Mouse (Mus musculus) layer of hippocampus, adult 18-20 months (tissue): Measurements from ENCODE around the gene Rtn1. TPM values are rescaled to one million over a fixed set of nuclear protein-coding genes. Genes with fewer than 3 reads are reported as not detected.
"Not testable (repeated sequence)": the region's sequence is repeated elsewhere in the genome, so short reads cannot be mapped to it uniquely, and the experiment has no call there.

ENCODE experiments used
- DNase-seq, 2 experiments: peaks; one replicate each; pipeline ENCODE4 v3.0.0; 2022; ENCODE audit warnings: low spot score in 2 of 2
- total RNA-seq, 2 experiments: library from RNA; stranded (reverse); gene quantifications; 2 replicates each; pipeline ENCODE4 v1.2.3; 2021

Rtn1 gene
- total RNA-seq, 2 experiments from 2014 or later: 1,418 to 1,485 TPM

- no peak for DNase-seq
Observed at GRCm38 (mm10) chr12:72326087-72326486, 82.8 kb downstream of the Rtn1 start.

- no peak for DNase-seq
Observed at GRCm38 (mm10) chr12:72325025-72325424, 83.8 kb downstream of the Rtn1 start.

DNA sequence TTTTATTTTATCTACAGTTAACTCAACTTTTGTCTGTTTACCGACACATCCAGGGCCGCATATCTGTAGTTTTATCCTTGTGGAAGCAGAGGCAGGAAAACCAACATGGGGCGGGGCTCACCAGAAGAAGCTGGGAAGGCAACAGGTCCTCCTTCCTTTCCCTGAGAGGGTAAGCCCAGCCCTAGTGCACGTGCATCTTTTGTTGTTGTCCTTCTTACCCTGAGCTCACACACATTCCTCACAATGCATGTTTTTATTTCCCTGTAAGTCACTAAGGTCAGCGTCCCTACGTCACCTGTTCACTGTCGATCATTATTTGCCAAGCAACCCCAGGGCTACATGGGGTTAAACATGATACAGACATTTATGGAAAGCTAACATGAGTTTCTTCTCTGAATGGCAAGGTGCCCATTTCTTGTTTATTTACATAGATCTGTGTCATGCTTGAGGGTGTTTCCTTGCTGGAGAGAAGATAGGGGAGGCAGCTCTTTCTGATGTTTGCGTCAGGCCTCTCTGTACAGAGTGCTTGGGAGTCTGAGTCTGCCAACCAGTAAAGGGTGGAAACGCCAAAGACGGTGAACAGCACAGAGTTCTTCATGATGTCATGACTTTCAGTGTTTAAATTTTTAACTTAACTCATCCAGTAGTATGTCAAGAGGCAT, 84.5 kb downstream of the Rtn1 start:
- DNase-seq: no peak

- DNase-seq: no peak
Observed at GRCm38 (mm10) chr12:72323778-72324177, 85.1 kb downstream of the Rtn1 start.

DNA sequence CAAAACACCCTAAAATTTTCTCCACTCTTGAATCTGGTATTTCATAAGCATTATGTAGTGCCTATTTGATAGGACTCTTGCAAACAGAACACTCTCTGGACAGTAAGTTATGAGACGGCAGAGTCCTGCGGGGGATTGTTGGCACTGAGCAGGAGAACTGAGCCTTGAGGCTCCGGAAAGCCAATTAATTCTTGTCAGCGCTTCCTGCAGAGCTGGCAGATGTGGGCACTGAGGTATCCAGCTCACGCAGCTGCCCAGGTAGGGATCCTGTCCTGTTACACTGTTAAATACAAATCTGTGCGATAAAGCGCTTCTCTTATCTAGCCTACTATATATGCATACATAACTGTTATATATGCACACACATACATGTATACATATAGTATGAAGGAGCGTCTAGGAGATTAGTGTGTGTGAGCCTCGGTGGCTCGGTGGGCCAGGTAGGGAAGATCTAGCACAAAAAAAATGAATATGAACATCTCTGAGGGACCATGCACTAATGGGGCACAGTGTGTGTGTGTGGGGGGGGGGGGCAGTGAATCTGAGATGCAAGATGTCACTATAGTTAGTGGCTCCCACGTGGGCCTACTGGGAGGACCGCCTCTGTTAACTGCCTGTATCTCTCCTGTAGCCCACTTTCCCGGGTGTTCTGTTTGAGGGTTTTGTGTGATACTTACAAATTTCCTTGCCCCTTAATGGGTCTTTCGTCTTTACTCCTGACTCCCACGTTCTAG, 93.0 kb downstream of the Rtn1 start:
- no peak for DNase-seq

GRCm38 (mm10) chr12:72310818-72311217, 98.0 kb downstream of the Rtn1 start:
- DNase-seq: no peak

GRCm38 (mm10) chr12:72308506-72308905, 100.3 kb downstream of the Rtn1 start:
- no peak for DNase-seq

DNA sequence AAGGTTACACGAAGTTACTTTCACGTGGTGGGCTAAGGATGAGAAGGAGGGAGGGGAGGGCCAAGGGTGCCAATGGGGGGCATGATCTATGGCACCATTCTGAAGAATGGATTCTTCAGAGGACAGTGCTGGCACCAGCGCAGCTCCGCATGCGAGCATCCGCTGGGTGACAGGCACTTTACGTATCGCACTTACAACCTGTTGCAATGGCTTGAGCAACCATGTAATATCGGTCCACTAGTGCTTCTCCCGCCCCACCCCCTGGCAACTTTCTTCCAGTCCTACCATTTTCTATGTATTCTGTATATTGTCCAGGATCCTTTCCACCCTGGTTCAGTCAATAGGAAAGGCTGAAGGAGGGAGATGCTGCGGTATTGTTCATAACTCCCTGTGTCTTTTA, 102.6 kb downstream of the Rtn1 start:
- no peak for DNase-seq

DNA sequence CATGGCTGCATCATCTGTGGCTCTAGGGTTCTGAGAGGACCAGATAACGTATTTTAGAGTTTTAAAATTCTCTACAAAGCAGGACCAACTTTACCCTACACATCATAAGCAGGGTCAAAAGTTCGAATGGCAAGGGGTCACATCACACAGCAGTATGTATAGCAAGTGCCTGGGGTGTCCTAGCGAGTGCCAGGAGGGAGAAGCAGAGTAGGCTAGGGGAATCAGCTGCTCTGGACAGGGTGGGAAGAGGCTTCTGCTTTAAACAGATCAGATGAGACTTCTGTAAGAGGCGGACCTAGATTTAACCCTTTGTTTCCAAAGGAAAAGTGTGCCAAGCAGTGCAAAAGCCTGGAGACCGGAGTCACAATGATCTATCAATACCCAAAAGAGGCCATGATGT, 103.4 kb downstream of the Rtn1 start:
- DNase-seq: no peak

GRCm38 (mm10) chr12:72304985-72305384, 103.9 kb downstream of the Rtn1 start:
- DNase-seq: peak in 1 of 2 experiments; percentile 42

DNA sequence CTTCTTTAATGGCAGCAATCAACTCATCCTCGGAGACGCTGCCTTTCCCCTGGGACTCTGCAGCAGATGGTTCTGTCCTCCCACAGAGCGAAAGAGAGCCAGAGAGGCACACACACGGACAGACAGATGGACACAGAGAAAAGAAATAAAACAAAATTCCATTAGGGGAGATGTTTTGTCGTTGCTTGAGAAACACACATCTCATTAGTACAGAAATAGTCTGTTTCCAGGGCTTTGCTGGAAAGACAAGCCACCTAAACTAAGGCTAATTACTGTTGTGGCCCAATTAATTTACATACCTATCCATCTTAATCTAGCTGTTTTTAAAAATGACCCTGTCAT, 104.5 kb downstream of the Rtn1 start:
- DNase-seq: peak in 1 of 2 experiments; percentile 52

- DNase-seq: no peak
Observed at GRCm38 (mm10) chr12:72303624-72304346, 105.1 kb downstream of the Rtn1 start.

GRCm38 (mm10) chr12:72301431-72301830, 107.4 kb downstream of the Rtn1 start:
- DNase-seq: no peak

- no peak for DNase-seq
Observed at GRCm38 (mm10) chr12:72300971-72301370, 107.9 kb downstream of the Rtn1 start.

DNA sequence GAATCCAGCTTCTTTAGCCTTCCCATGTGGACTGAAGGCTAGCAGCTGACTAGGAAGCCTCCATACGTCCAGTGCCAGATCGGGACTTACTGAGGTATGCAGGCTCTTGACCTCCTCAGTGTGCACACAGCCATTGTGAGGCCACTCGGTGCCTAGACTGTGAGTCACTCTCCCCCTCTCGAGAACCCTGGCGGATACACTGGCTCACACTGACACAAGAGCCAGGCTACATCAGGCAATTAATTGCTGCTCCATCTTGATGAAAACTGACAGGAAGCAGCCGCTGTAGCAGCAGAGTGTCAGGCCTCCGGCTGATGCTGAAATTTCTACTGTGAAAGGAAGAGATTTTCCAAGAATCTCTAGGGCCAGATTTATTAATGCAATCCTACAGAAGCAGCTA, 110.6 kb downstream of the Rtn1 start:
- DNase-seq: no peak

DNA sequence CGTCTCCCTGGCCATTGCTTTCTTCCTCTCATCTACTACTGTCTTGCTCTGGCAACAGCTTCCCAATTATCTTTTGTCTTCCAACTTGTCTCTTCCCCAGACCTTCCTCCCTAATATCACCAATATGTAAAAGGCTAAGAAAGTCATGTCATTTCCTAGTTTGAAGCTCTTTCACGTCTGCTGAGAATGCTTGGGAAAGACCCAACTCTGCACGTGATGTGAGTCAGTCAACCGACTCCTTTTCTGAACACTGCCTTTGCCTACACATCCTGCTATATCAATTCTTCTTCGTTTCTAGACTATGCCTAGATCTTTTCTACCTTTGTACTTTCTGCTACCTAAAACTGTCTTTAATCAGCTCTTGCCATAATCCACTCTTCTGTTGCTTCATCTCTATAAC, 112.3 kb downstream of the Rtn1 start:
- DNase-seq: no peak

DNA sequence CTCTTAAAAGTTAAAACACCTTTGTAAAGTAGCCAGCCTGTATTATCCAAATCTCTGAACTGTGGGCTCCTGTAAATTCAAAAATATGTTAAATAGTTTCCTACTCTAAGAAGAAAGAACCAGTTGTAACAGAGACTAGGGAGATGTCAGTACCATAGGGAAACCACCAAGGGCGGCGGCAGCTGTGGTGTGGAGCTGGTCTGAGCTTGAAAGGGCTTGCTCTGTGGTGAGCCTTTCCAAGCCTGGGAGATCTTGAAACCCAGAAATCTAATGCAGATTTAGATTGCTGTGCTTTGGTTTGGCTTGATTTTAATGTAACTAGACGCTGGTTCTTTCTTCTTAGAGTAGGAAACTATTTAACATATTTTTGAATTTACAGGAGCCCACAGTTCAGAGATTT, 115.7 kb downstream of the Rtn1 start:
- not testable (repeated sequence) for DNase-seq

GRCm38 (mm10) chr12:72292566-72292965, 116.3 kb downstream of the Rtn1 start:
- no peak for DNase-seq

GRCm38 (mm10) chr12:72291266-72291665, 117.6 kb downstream of the Rtn1 start:
- DNase-seq: no peak

- no peak for DNase-seq
Observed at GRCm38 (mm10) chr12:72288215-72288614, 120.6 kb downstream of the Rtn1 start.

DNA sequence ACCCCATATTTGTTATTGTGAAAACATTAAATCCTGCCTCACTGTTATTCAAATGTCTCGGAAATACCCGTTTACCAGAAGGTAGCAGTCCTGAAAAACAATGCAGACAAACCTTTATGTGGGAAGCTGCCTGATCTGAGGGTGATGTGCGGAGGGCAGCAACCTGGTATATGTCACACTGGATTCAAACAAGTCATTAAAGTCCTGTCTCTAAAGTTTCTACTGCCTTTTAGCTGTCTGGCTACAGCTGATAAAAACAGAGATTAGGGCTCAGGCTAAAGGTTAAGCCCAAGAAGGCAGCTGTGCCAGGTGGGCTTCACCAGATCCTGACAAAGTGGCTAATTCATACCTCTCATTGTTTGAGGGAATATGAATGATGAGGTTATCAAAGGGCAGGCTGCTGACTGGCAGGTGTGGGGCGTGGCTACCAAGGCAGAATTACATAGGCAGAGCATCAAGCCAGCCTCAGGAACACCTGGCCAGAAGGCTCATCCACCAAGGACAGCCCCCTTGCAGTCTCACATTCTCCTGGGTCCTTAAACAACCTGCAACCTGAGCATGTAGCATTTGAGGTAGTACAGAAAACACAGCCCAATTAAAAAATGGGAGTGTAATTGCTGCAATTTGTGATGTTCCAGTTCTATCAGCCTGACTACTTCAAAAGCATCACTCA, 121.4 kb downstream of the Rtn1 start:
- DNase-seq: no peak
